Mouse (Mus musculus): Measurements from ENCODE around the gene Smim11. TPM values are rescaled to one million over a fixed set of nuclear protein-coding genes. Genes with fewer than 3 reads are reported as not detected.

Gene Smim11
- polyA plus RNA-seq (2014; fragmentation: Illumina TruSeq; extraction: RNeasy Lipid Tissue Mini Kit (QIAGEN cat#74804); ENCODE audit: low read depth, low replicate concordance), result 42.7 TPM

DNA sequence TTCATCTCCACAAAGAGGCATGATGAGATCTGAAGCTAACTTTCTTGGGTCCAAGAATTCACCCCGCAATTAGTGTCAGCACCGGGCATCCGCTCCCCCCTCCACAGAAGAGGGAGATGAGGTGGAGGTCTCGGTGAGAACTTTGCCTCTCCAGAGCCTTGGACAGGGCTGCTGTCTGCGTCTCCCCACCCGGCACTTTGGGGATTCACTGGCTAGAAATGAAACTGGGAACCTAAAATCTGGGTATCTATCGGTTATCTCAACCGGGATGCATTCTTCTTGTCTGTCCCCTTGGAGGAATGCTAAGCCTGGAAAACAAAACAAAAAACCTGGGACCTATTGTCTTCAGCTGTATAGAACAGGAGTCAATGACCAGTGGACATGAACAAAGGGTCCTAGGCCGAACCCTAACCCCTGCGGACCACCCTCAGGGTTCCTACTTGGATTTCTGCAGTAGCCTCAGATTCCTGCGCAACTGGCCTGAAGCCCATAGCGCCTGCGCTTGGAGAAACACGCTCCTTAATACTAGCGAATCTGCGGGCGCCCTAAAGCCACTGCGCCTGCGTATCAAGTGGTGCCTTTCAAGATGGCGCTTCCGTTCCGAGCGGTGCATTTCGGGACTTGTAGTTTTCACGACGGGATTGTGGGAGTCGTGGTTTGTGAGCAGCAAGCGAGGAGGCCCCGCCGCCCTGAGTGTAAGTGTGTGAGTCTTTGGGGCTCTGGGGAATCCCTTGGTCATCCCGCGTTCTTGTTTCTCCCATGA is at the start of gene Smim11:
Smim11 (plus strand) TSS at position 638 of the 763 bp plus-strand sequence.

DNA sequence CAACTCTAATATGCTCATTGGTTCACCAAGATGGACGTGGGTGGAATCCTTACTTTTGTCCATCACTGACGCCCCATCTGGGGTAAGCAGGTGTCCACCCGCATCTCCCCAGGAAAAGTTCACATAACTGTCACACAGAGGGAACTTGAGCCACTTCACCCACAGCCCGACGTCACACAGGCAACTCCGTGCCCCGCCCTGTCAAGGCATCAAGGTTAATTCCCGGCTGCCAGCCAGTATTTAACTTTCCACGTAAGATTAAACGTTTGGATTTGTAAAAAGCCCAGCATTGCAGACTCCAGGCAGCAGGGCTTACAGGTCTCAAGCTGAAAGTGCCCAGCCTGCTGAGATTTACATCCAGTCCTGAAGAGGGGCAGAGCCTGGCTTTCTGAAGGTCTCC is 9.0 kb upstream of the Smim11 start, which contains the start of gene Kcne2:
Kcne2 (plus strand) TSS at position 289 of the 400 bp plus-strand sequence.

DNA sequence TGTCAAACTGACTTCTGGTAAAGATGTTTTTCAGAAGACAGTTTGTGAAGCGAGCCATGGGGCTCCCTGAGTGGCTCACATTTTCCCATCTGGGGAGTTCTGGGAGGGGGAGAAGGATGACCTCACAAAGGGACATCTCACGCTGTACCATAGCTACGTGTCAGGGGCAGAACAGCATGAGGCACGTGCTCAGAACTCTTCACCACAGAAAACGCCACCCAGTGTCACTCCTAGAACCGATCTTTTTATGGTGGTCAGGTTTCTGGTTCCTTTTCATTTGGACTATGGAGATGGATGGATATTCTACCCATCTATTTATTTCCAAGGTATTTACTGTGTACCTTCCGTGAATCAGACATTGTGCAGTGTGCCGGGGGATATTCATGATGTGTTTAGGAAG is 20.3 kb downstream of the Smim11 start, which contains the start of gene Fam243:
Fam243 (minus strand) TSS at position 101 of the 400 bp plus-strand sequence.

DNA sequence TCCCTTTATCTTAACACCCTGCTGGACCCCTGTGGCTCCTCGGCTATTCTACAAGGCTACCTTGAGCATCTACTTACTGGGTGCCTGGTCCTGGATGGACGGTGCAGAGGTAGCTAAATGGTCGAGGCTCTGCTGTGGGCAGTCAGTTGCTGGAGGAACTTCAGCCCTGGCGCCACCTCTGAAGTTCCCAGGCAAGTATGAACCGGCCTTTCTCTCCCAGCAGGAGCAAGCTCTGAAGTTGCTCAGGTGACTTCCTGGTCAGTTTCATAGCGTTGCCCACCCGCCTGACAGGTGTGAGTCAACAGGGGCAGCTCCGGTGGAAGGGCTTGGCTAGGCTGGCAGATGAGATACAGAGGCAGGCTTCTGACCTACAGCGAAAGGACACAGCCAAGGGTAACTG is 58.1 kb downstream of the Smim11 start, which contains the start of gene Kcne1:
Kcne1 (minus strand) TSS at position 240 of the 400 bp plus-strand sequence.

Other genes starting within 250 kb of the Smim11 start
- 19.9 TPM for gene Mrps6, start 243.0 kb upstream of the Smim11 start, polyA plus RNA-seq (2014; fragmentation: Illumina TruSeq; extraction: RNeasy Lipid Tissue Mini Kit (QIAGEN cat#74804); ENCODE audit: low read depth, low replicate concordance)
- gene Gm49711, start 243.0 kb upstream of the Smim11 start, polyA plus RNA-seq (2014; fragmentation: Illumina TruSeq; extraction: RNeasy Lipid Tissue Mini Kit (QIAGEN cat#74804); ENCODE audit: low read depth, low replicate concordance), result not detected
- 2.0 TPM for gene Slc5a3, start 243.0 kb upstream of the Smim11 start, polyA plus RNA-seq (2014; fragmentation: Illumina TruSeq; extraction: RNeasy Lipid Tissue Mini Kit (QIAGEN cat#74804); ENCODE audit: low read depth, low replicate concordance)
- not detected for gene Kcne2, start 8.9 kb upstream of the Smim11 start, polyA plus RNA-seq (2014; fragmentation: Illumina TruSeq; extraction: RNeasy Lipid Tissue Mini Kit (QIAGEN cat#74804); ENCODE audit: low read depth, low replicate concordance)
- gene Fam243, start 20.2 kb downstream of the Smim11 start, polyA plus RNA-seq (2014; fragmentation: Illumina TruSeq; extraction: RNeasy Lipid Tissue Mini Kit (QIAGEN cat#74804); ENCODE audit: low read depth, low replicate concordance), result not detected
- not detected for gene Kcne1, start 58.2 kb downstream of the Smim11 start, polyA plus RNA-seq (2014; fragmentation: Illumina TruSeq; extraction: RNeasy Lipid Tissue Mini Kit (QIAGEN cat#74804); ENCODE audit: low read depth, low replicate concordance)
- 7.9 TPM for gene Rcan1, start 169.6 kb downstream of the Smim11 start, polyA plus RNA-seq (2014; fragmentation: Illumina TruSeq; extraction: RNeasy Lipid Tissue Mini Kit (QIAGEN cat#74804); ENCODE audit: low read depth, low replicate concordance)
- gene Clic6, start 184.4 kb downstream of the Smim11 start, polyA plus RNA-seq (2014; fragmentation: Illumina TruSeq; extraction: RNeasy Lipid Tissue Mini Kit (QIAGEN cat#74804); ENCODE audit: low read depth, low replicate concordance), result 0.13 TPM